Mouse (Mus musculus) spleen, postnatal 10 days (tissue): ENCODE data around the gene Cxcl10.

Source experiments
- DNase-seq, 2 experiments: peaks; one replicate each; pipeline ENCODE4 v3.0.0; 2021 to 2022; ENCODE audit warnings: low spot score in 2 of 2

Cxcl10 gene

GRCm38 (mm10) chr5:92321631-92322400 is 26.9 kb downstream of the Cxcl10 start:
- DNase-seq = no peak

DNA sequence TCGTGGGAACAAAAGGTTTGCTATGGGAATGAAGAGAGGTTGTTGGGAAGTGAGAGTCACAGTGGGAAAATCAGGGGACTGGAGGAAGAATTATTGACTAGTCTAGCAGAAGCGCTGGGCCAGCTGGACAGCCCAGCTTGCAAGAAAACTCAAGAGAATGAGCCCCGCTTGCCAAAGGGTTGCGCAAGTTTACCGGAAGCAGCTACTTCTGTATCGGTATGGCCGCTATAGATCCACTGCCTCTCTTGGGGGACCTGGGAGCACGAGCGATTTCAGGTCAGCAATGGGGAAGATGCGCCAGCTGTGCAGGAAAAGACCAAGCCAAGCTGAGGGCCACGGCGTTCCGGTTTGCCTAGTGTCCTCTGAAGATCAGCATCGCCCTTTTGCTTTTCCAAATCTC is 30.1 kb downstream of the Cxcl10 start:
- peak in 1 of 2 experiments; percentile 27 for DNase-seq

GRCm38 (mm10) chr5:92318119-92318518 is 30.6 kb downstream of the Cxcl10 start:
- DNase-seq = peak in 1 of 2 experiments; percentile 26

- no peak for DNase-seq
Measured at GRCm38 (mm10) chr5:92313776-92314175, 34.9 kb downstream of the Cxcl10 start.

GRCm38 (mm10) chr5:92312046-92312715 is 36.5 kb downstream of the Cxcl10 start:
- peak; percentile 67 to 92 for DNase-seq

DNA sequence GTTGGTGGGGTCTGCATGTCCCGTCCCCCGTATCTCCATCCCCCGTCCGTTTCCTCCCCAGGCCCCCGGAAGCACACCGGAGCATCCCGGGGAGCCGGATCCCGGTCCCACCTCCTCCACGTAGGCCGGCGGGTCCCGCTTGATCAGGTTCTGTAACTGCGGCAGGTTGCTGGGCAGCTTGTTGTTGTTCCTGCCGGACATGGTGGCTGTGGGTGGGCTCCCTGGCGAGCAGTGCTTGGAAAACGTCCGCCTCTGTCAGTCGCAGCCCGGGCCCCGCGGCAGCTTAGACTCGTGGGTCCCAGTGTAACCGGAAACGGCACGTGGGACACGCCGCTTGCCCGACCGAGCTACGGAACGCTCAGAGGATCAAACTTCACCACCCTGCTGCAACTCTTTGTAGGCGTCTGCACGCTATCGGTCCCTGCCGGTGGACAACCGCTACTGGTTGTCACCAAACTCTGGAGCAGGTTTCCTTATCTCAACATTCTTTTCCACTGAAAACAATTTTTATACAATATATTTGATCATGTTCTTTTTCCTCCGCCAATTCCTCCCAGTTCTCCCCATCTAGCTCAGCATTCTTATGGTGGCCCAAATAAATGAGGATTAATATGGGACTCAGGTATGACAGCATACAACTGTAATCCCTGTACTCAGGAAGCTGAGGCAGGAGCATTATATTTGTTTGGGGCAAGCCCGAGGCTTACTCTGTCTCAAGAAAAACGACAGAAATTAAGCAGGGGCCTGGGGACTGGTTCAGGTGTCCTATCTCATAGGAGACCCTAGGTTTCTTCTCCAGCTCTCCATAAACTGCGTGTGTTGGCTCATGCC is 38.8 kb downstream of the Cxcl10 start, which contains the start of gene Sdad1:
TSS of gene Sdad1 (minus strand) at position 799 of the 831 bp plus-strand sequence.
- DNase-seq = peak; percentile 72 to 92

- DNase-seq = no peak
Measured at GRCm38 (mm10) chr5:92304291-92304690, 44.4 kb downstream of the Cxcl10 start.

DNA sequence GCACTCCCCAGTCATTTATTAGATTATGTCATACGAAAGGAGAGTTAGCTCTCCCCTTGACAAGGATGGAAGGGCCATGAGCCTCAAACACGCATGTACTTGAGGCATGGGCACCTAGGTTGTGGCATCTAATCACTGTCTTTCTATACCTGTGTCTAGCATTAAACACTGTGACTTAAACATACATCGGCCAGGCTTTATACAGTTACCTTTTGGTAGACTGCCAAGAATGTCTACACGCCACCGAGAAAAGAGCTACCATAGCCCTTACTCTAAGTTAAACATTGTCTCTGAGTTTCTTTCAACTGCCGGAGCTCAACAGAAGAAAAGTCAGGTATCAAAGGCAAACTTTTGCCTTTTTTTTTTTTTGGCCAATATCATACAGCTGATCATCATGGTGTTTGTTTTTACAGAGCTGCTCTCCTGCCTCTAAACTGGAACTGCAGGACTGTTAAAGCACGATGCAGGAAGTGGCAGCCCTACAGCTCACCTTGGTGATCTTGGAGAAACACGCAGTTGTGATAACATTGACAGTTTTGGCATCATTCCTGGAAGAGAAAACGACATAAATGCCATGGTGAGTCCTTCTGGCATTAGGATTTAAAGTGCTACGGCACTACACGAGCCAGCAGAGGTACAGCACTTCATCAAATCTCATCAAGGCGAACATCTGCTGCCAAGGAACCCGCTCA is 46.4 kb downstream of the Cxcl10 start:
- no peak for DNase-seq
